Mouse (Mus musculus) stomach, postnatal 0 days (tissue): ENCODE measurements around the gene Mthfd1.

ENCODE experiments used
- CTCF ChIP-seq: IDR thresholded peaks from 2 replicates; pipeline ENCODE4 v1.5.1; 2016; ENCODE audit warnings: antibody characterized with exemption, low read depth, mild to moderate bottlenecking, moderate library complexity
- EP300 ChIP-seq: optimal IDR thresholded peaks from 2 replicates; pipeline ENCODE3; 2016; ENCODE audit warnings: antibody characterized with exemption

DNA sequence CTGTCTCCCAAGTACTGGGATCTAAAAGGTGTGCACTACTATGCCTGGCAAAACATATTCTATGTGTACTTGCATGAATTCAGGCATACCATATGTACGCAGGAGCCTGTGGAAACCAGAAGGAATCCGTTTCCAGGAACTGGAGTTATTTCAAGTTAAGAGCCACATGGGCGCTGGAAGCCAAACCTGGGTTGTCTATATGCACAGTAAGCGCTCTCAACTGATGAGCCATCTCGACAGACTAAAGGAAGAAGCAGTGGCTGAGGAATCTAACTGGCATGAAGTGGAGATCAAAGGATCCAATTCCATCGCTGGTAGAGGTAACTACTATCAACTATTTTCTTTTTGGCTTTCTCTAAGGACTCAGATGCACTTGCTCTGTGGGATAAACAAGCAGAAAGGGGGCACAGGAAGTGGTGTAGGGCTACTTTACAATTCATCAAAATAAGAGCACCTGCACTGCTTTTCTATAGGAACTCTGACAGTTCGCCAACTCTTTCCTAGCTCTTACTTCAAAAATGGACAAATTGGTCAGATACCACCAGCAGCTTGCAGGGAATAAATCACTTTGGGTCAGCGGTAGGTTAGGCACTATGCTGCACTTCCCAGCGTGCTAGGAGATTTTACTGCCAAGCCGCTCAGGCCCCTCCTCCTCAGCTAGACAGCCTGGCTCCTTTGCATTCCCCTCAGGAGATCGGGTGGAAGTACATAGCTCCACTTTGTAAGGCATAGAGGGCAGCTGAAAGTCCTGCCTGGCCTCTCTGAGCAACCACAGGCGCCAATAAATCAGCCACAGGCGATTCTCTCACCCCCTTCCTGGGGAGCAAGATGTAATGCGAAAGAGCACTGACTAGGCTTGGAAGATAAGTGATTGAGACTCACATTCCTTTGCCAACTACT, 112.2 kb downstream of the Mthfd1 start:
- no peak for TF ChIP-seq CTCF
- no peak for TF ChIP-seq EP300
